9 mouse cellular contexts compared by ENCODE assay signal in the genomic region with DNA sequence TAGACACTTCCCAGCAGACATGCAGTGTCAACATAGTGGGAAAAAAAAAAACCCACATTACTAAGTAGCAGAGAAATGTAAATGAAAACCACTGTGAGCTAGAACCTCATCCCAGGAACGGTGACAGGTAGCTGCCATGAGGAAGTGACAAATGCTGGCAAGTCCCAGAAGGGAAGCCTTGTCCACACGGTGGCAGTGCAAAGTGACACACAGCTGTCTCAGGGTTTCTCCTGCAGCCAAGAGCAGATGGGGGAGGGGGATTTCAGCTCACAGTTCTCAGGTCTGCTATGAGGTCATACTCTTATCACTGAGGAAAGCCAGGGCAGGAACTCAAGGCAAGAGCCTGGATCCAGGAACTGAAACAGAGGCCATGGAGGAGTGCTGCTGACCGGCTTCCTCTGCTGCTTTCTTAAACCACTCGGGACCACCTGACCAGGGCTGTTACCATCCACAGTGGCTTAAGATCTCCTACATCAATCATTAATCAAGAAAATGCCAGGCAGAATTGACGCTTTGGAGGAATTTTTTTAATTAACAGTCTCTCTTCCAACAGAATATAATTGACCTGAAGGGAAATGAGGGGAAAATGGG.
DNase-seq lines count a peak whose midpoint lies in the region; ATAC-seq and TF ChIP-seq lines count a peak whose summit lies in the region.
"Had no signal": no experiment of that assay in that cellular context is flagged by ENCODE, and none has a peak within 500 bp of the region (broad histone marks: within the 10 kb centered on the region; RNA-seq: fewer than 3 reads in every experiment).

No protein-coding gene starts in this region.

- ATAC-seq in liver, embryonic 14.5 days (ENCODE audit: insufficient read depth), result peak; percentile 31; the same call in 1 of the 2 replicates
- ATAC-seq in neural tube, embryonic 13.5 days (ENCODE audit: low read depth), result peak; percentile 24; the same call in 1 of the 2 replicates

- TF ChIP-seq EP300 in liver, embryonic 14.5 days (IDR thresholded peaks at IDR 0.05; ENCODE audit: low read depth), result no peak

- no peak overlapping the region for H3K4me2 ChIP-seq in liver, embryonic 14.5 days (ENCODE audit: low read depth)
- no peak overlapping the region for H3K4me2 ChIP-seq in neural tube, embryonic 13.5 days
- H3K4me2 ChIP-seq: heart, embryonic 13.5 days had no signal

- H3K36me3 ChIP-seq in liver, embryonic 14.5 days (replicated peaks; ENCODE audit: control insufficient read depth, insufficient read depth, low read depth), result no peaks in the 10 kb centered on the region; the same call in 1 of the 2 replicates
- H3K36me3 ChIP-seq in neural tube, embryonic 13.5 days, result 0 out of 2 replicates have a peak, but pooled peaks cover 3% of the 10 kb centered on the region

- peak; percentile 66 for TF ChIP-seq CTCF in liver, embryonic 14.5 days (IDR thresholded peaks at IDR 0.05; ENCODE audit: low read depth)

- H3K9me3 ChIP-seq in liver, embryonic 14.5 days (ENCODE audit: control insufficient read depth, low read length), result no peaks in the 10 kb centered on the region
- H3K9me3 ChIP-seq in neural tube, embryonic 13.5 days, result no peaks in the 10 kb centered on the region
- H3K9me3 ChIP-seq: heart, embryonic 13.5 days had no signal

- peak; percentile 13 for DNase-seq in 3134 (ENCODE audit: extremely low read depth, insufficient read length, low spot score)
- peak; percentile 18 for DNase-seq in CD4-positive helper T cell, adult 2 months (ENCODE audit: low read depth, low spot score)
- DNase-seq in cerebellum, postnatal 25 days, result peak; percentile 53 to 72
- peak; percentile 51 to 54 for DNase-seq in heart, postnatal 10 days
- peak in 2 of 3 experiments; percentile 9 to 17 for DNase-seq in liver, embryonic 14.5 days (ENCODE audit: low read depth in 3 of 3, low spot score in 3 of 3)
- no peak for DNase-seq in layer of hippocampus, postnatal 14 days (ENCODE audit: low spot score in 2 of 2)
- no peak for DNase-seq in frontal cortex, postnatal 36 days (ENCODE audit: low spot score in 2 of 2)

- H3K4me3 ChIP-seq in liver, embryonic 14.5 days (ENCODE audit: insufficient read depth in 1 of 2, low read depth in 2 of 2, low read length in 2 of 2), result no peak overlapping the region
- H3K4me3 ChIP-seq in neural tube, embryonic 13.5 days, result no peak overlapping the region
- H3K4me3 ChIP-seq: heart, embryonic 13.5 days had no signal

- H3K27me3 ChIP-seq in liver, embryonic 14.5 days (ENCODE audit: control insufficient read depth, insufficient read depth, low read length), result no peaks in the 10 kb centered on the region
- H3K27me3 ChIP-seq in neural tube, embryonic 13.5 days, result no peaks in the 10 kb centered on the region
- H3K27me3 ChIP-seq: heart, embryonic 13.5 days had no signal

- 31% methylated on average over 5 of the region's 5 CpGs for WGBS in liver, embryonic 14.5 days (ENCODE audit: insufficient replicate concordance)
- WGBS in neural tube, embryonic 13.5 days, result 41% methylated on average over 5 of the region's 5 CpGs

- no peak overlapping the region for H3K27ac ChIP-seq in liver, embryonic 14.5 days
- no peak overlapping the region for H3K27ac ChIP-seq in neural tube, embryonic 13.5 days (replicated peaks)
- H3K27ac ChIP-seq: heart, embryonic 13.5 days had no signal

- intact Hi-C loops in heart, postnatal 10 days (cut with DNase I), result no loop called here

- no peak overlapping the region for H3K9ac ChIP-seq in liver, embryonic 14.5 days (replicated peaks)
- no peak overlapping the region for H3K9ac ChIP-seq in neural tube, embryonic 13.5 days
- H3K9ac ChIP-seq: heart, embryonic 13.5 days had no signal

- peaks cover 0 to 3% of the 10 kb centered on the region in 2 experiments; a peak in 2 of 4 replicates for H3K4me1 ChIP-seq in liver, embryonic 14.5 days (replicated peaks; ENCODE audit: control insufficient read depth in 2 of 2, insufficient read depth in 2 of 2, low read length in 1 of 2)
- peaks cover 20% of the 10 kb centered on the region for H3K4me1 ChIP-seq in neural tube, embryonic 13.5 days (replicated peaks)

Comparison
In these comparisons a context has a peak if more than half of its experiments do, and no peak if none do; other contexts are left out.
1. DNase-seq: peak in 3134 (single experiment), CD4-positive helper T cell, adult 2 months (single experiment), cerebellum, postnatal 25 days (2 of 2), heart, postnatal 10 days (2 of 2) and liver, embryonic 14.5 days (2 of 3); none in layer of hippocampus, postnatal 14 days (0 of 2) and frontal cortex, postnatal 36 days (0 of 2).